Mouse (Mus musculus) limb, embryonic 13.5 days (tissue): ENCODE data around the gene Borcs8. TPM values are rescaled to one million over a fixed set of nuclear protein-coding genes. Genes with fewer than 3 reads are reported as not detected.

ENCODE experiments used
- ATAC-seq: fragments of 200-750 bp; cut with Nextera tagmentation; 2 replicates; pipeline ENCODE4 v1.8.0; 2017; ENCODE audit warnings: low read depth, moderate number of reproducible peaks, moderate TSS enrichment; ENCODE audit not compliant: low FRiP score
- H3K27ac ChIP-seq: fragments of 300-500 bp; sonication (generic); 2 replicates; pipeline ENCODE4 v1.5.1; 2015; ENCODE audit warnings: inconsistent platforms, mild to moderate bottlenecking, moderate library complexity
- H3K27me3 ChIP-seq: fragments of 300-500 bp; sonication (generic); 2 replicates; pipeline ENCODE4 v1.6.1; 2015; ENCODE audit warnings: mild to moderate bottlenecking, inconsistent platforms
- H3K36me3 ChIP-seq: fragments of 300-500 bp; sonication (generic); 2 replicates; pipeline ENCODE4 v1.6.1; 2015; ENCODE audit warnings: inconsistent platforms, mild to moderate bottlenecking, moderate library complexity
- H3K4me1 ChIP-seq: fragments of 300-500 bp; sonication (generic); 2 replicates; pipeline ENCODE4 v1.6.1; 2015; ENCODE audit warnings: inconsistent platforms
- H3K4me2 ChIP-seq: fragments of 300-500 bp; sonication (generic); replicated peaks from 2 replicates; pipeline ENCODE4 v1.6.1; 2015; ENCODE audit warnings: inconsistent platforms, mild to moderate bottlenecking, moderate library complexity
- H3K4me3 ChIP-seq: fragments of 300-500 bp; sonication (generic); 2 replicates; pipeline ENCODE4 v1.5.1; 2015; ENCODE audit warnings: moderate library complexity, mild to moderate bottlenecking, inconsistent platforms
- H3K9ac ChIP-seq: fragments of 300-500 bp; sonication (generic); 2 replicates; pipeline ENCODE4 v1.6.1; 2015; ENCODE audit warnings: mild to moderate bottlenecking, inconsistent platforms
- H3K9me3 ChIP-seq: fragments of 300-500 bp; sonication (generic); 2 replicates; pipeline ENCODE4 v1.6.1; 2016; ENCODE audit warnings: inconsistent platforms
- WGBS: fragments of 180-500 bp; shearing (Covaris S2); methylation state at CpG from one replicate; pipeline ENCODE4 v1.1.7; 2015; 5-methylcytosine and 5-hydroxymethylcytosine counted together
- polyA plus RNA-seq: library from polyadenylated mRNA; unstranded; fragments of >200 nt; fragmentation: Nextera tagmentation; extraction: Ambion mirVana; gene quantifications from 2 replicates; pipeline ENCODE4 v1.2.1, GENCODE M21; 2015

The Borcs8 gene
- polyA plus RNA-seq, 1 experiment from 2014 or later, result 51.0 TPM

DNA sequence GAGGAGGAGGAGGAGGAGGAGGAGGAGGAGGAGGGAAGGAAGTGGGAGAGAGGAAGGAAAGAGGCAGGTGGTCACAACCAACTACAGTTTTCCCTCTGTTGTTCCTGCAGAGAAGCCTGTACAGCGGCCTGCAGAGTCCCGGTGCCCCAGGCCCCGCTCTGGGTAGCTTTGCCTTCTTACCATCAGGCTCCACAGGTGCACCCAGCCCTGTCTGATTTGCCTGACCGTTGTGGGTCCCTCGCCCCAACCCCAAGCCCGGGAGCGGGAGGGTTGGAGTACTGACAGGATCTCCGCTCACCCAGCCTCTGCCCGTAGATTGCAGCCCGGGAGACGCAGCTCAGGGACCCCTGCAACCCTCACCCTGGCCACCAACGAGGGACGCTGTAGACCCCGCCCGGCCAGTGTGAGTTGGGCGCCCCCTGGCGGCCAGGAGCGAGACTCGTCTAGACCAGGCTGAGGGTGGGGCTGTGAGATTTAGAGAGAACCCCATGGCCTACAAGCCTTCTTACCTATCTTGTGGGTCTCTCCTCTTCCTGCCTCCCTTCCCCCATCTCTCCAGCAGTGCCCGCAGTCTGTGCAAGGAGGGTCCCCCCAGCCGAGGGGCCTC, 27.3 kb downstream of the Borcs8 start:
- peaks cover 35% of the 10 kb centered on the region for H3K27me3 ChIP-seq
- no peaks in the 10 kb centered on the region for H3K36me3 ChIP-seq
- 0 out of 2 replicates have a peak, but pooled peaks cover 4% of the 10 kb centered on the region for H3K4me1 ChIP-seq
- peak overlapping the region; percentile 50 for H3K9ac ChIP-seq
- H3K27ac ChIP-seq, result no peak overlapping the region
- peak; percentile 84 for ATAC-seq
- peak overlapping the region; percentile 60 for H3K4me2 ChIP-seq
- peak overlapping the region; percentile 26 for H3K4me3 ChIP-seq
- WGBS, result 5% methylated on average over 21 of the region's 21 CpGs
- H3K9me3 ChIP-seq, result no peaks in the 10 kb centered on the region

DNA sequence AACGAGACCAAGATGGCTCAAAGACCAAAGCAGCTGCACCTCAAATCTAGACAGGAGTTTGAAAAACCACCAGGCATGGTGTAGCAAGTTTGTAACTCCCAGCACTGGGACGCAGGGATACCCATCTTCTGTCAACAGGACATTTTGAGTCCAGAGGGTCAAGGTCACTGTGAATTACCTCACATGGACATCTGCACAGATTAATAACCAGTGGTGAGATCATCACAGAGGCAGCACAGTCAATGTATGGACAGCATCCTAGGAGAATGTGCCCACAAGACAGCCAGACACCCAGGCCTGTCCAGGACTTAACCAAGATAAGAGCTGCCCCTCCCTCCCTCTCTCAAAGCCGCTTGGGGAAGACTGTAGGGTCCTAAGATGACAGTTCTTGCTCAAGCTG, 30.8 kb downstream of the Borcs8 start:
- 73% methylated on average over 3 of the region's 3 CpGs for WGBS
- peaks cover 21% of the 10 kb centered on the region for H3K27me3 ChIP-seq
- no peak for ATAC-seq
- 0 out of 2 replicates have a peak, but pooled peaks cover 5% of the 10 kb centered on the region for H3K36me3 ChIP-seq
- H3K4me3 ChIP-seq, result no peak overlapping the region
- no peak overlapping the region for H3K27ac ChIP-seq
- H3K9me3 ChIP-seq, result no peaks in the 10 kb centered on the region
- H3K4me1 ChIP-seq, result peaks cover 17% of the 10 kb centered on the region
- no peak overlapping the region for H3K4me2 ChIP-seq
- H3K9ac ChIP-seq, result no peak overlapping the region

- Histone ChIP-seq H3K9me3 (no peaks in the 10 kb centered on the region), H3K27me3 (peaks cover 14% of the 10 kb centered on the region), H3K4me3 (no peak overlapping the region), H3K9ac (no peak overlapping the region), H3K4me1 (peaks cover 17% of the 10 kb centered on the region), H3K4me2 (no peak overlapping the region), H3K36me3 (0 out of 2 replicates have a peak, but pooled peaks cover 5% of the 10 kb centered on the region), H3K27ac (no peak overlapping the region)
- ATAC-seq, result no peak
- 86% methylated on average over 3 of the region's 3 CpGs for WGBS
These were observed 31.4 kb downstream of the Borcs8 start for GRCm38 (mm10) chr8:70170748-70171147.

DNA sequence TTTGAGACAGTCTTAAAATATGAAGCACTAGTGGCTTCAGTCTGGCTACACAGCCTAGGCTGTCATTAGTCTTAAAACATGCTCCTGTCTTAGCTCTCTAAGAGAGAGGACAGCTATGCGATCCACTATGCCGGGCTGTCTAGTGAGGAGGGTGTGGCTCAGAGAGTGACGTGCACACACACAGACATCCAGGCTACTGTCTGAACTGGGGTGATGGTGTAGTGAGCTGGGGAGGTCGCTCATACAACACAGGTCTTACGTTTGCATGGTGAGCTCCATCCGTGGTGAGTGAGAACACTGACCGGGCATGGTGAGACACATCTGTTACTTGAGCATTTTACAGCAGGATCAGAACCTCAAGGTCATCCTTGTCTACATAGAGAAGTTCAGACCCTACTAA, 31.9 kb downstream of the Borcs8 start:
- ATAC-seq, result no peak
- Histone ChIP-seq H3K9ac (no peak overlapping the region), H3K4me2 (peak overlapping the region; percentile 62), H3K36me3 (peaks cover 5% of the 10 kb centered on the region; the same call in 1 of the 2 replicates), H3K4me3 (peak overlapping the region; percentile 77; the same call in 1 of the 2 replicates), H3K27me3 (peaks cover 10% of the 10 kb centered on the region), H3K9me3 (no peaks in the 10 kb centered on the region), H3K4me1 (peaks cover 17% of the 10 kb centered on the region), H3K27ac (no peak overlapping the region)
- 92% methylated on average over 7 of the region's 7 CpGs for WGBS

- peak; percentile 97 for ATAC-seq
- peak within 1 kb of the TSS; percentile 15; the same call in 1 of the 2 replicates for H3K27ac ChIP-seq
- WGBS, result 2% methylated on average over 27 of the region's 27 CpGs
These were observed 32.9 kb downstream of the Borcs8 start, which contains the start of gene Tmem161a for GRCm38 (mm10) chr8:70172043-70172681. TSS of gene Tmem161a (plus strand) at chr8:70172356.

DNA sequence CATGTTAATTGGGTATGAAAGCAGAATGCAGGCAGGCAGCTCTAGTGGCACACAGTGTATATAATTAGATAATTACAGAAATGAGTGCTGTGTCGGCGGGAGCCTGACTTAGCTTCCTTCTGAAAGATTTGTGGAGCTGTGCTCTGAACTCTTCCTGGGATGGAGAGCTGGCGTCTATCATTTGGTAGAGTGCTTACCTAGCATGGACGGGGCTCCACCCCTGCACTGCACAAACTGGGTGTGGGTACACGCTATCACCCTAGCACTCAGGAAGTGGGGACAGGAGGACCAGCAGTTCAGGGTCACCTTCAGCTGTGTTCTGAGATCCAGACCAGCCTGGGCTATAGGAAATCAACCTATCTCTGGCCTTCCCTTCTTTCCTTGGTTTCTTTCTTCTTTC, 34.0 kb downstream of the Borcs8 start:
- peaks cover 20% of the 10 kb centered on the region for H3K36me3 ChIP-seq
- ATAC-seq, result no peak
- H3K27me3 ChIP-seq, result no peaks in the 10 kb centered on the region
- peak overlapping the region; percentile 77 for H3K4me3 ChIP-seq
- H3K4me2 ChIP-seq, result peak overlapping the region; percentile 62
- H3K9ac ChIP-seq, result peak overlapping the region; percentile 81; the same call in 1 of the 2 replicates
- peaks cover 17% of the 10 kb centered on the region for H3K4me1 ChIP-seq
- no peaks in the 10 kb centered on the region for H3K9me3 ChIP-seq
- 69% methylated on average over 5 of the region's 5 CpGs for WGBS
- no peak overlapping the region for H3K27ac ChIP-seq

More at GRCm38 (mm10) chr8:70172043-70172681, 32.9 kb downstream of the Borcs8 start, which contains the start of gene Tmem161a:
- peak within 1 kb of the TSS; percentile 77 for H3K4me3 ChIP-seq
- peaks cover 15% of the 10 kb centered on the region for H3K36me3 ChIP-seq
- H3K9ac ChIP-seq, result peak within 1 kb of the TSS; percentile 81
- peaks cover 17% of the 10 kb centered on the region for H3K4me1 ChIP-seq
- peaks cover 4% of the 10 kb centered on the region; the same call in 1 of the 2 replicates for H3K27me3 ChIP-seq
- H3K9me3 ChIP-seq, result no peaks in the 10 kb centered on the region
- H3K4me2 ChIP-seq, result peak within 1 kb of the TSS; percentile 62

- Histone ChIP-seq H3K4me3 (no peak overlapping the region), H3K9ac (no peak overlapping the region)
These were observed 34.8 kb downstream of the Borcs8 start for GRCm38 (mm10) chr8:70174079-70174478.

GRCm38 (mm10) chr8:70178231-70178630, 38.9 kb downstream of the Borcs8 start:
- Histone ChIP-seq H3K27me3 (no peaks in the 10 kb centered on the region), H3K36me3 (peaks cover 57% of the 10 kb centered on the region), H3K4me2 (no peak overlapping the region), H3K4me3 (no peak overlapping the region), H3K27ac (no peak overlapping the region), H3K4me1 (peaks cover 19% of the 10 kb centered on the region), H3K9ac (no peak overlapping the region), H3K9me3 (no peaks in the 10 kb centered on the region)
- ATAC-seq, result no peak
- 88% methylated on average over 2 of the region's 2 CpGs for WGBS

More at GRCm38 (mm10) chr8:70174079-70174478, 34.8 kb downstream of the Borcs8 start:
- 84% methylated on average over 7 of the region's 7 CpGs for WGBS
- Histone ChIP-seq H3K9me3 (no peaks in the 10 kb centered on the region), H3K27me3 (no peaks in the 10 kb centered on the region), H3K36me3 (peaks cover 24% of the 10 kb centered on the region), H3K4me1 (peaks cover 17% of the 10 kb centered on the region), H3K4me2 (no peak overlapping the region), H3K27ac (no peak overlapping the region)
- no peak for ATAC-seq

DNA sequence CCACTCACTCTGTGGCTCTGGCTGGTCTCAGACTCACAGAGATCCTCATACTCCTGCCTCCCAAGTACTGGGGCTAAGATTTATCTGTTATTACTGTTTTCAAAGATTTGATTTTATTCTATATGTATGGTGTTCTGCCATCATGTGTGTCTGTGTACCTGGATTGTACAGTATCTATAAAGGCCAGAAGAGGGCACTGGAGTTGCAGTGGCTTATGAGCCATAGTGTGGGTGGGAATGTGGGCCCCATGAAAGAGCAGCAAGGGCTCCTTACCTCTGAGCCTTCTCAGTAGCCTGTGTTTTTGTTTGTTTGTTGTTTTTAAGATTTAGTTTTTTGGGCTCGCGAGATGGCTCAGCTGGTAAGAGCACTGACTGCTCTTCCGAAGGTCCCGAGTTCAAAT, 39.8 kb downstream of the Borcs8 start:
- no peak overlapping the region for H3K9ac ChIP-seq
- no peak overlapping the region for H3K4me2 ChIP-seq
- H3K4me1 ChIP-seq, result peaks cover 15% of the 10 kb centered on the region
- WGBS, result 97% methylated on average over 4 of the region's 4 CpGs
- no peaks in the 10 kb centered on the region for H3K9me3 ChIP-seq
- H3K36me3 ChIP-seq, result peaks cover 64% of the 10 kb centered on the region
- no peak for ATAC-seq
- H3K4me3 ChIP-seq, result no peak overlapping the region
- no peaks in the 10 kb centered on the region for H3K27me3 ChIP-seq
- no peak overlapping the region for H3K27ac ChIP-seq

- H3K4me1 ChIP-seq, result peaks cover 11% of the 10 kb centered on the region; the same call in 1 of the 2 replicates
- ATAC-seq, result no peak
- no peak overlapping the region for H3K27ac ChIP-seq
- 56% methylated on average over 16 of the region's 16 CpGs for WGBS
- H3K4me3 ChIP-seq, result no peak overlapping the region
- no peaks in the 10 kb centered on the region for H3K27me3 ChIP-seq
- no peaks in the 10 kb centered on the region for H3K9me3 ChIP-seq
- peaks cover 58% of the 10 kb centered on the region for H3K36me3 ChIP-seq
- H3K9ac ChIP-seq, result peak overlapping the region; percentile 35; the same call in 1 of the 2 replicates
- H3K4me2 ChIP-seq, result no peak overlapping the region
These were observed 42.1 kb downstream of the Borcs8 start for GRCm38 (mm10) chr8:70181212-70181902.

DNA sequence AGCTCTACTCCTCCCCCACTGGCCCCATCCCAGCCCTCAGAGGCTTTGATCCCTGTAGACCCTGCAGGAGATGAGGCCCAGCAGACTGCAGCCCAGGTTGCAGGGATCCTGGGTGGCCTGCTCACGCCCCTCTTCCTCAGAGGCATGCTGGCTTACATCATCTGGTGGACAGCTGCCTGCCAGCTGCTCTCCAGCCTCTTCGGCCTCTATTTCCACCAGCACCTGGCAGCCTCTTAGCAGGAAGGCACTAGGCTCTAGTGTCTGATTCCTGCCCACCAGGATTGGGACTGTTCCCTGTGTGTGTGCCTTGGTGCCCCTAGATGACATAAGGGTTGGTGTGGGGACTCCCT, 42.6 kb downstream of the Borcs8 start:
- ATAC-seq, result no peak
- Histone ChIP-seq H3K36me3 (peaks cover 52% of the 10 kb centered on the region), H3K4me2 (no peak overlapping the region), H3K4me1 (peaks cover 11% of the 10 kb centered on the region; the same call in 1 of the 2 replicates), H3K9ac (peak overlapping the region; percentile 4; the same call in 1 of the 2 replicates), H3K4me3 (no peak overlapping the region), H3K9me3 (no peaks in the 10 kb centered on the region), H3K27ac (no peak overlapping the region), H3K27me3 (no peaks in the 10 kb centered on the region)
- WGBS, result 21% methylated on average over 2 of the region's 2 CpGs

GRCm38 (mm10) chr8:70183194-70183593, 43.9 kb downstream of the Borcs8 start:
- no peak overlapping the region for H3K4me2 ChIP-seq
- WGBS, result 91% methylated on average over 4 of the region's 4 CpGs
- H3K4me3 ChIP-seq, result no peak overlapping the region
- H3K9me3 ChIP-seq, result no peaks in the 10 kb centered on the region
- no peak overlapping the region for H3K9ac ChIP-seq
- no peaks in the 10 kb centered on the region for H3K27me3 ChIP-seq
- H3K4me1 ChIP-seq, result peaks cover 11% of the 10 kb centered on the region; the same call in 1 of the 2 replicates
- peaks cover 47% of the 10 kb centered on the region for H3K36me3 ChIP-seq
- no peak for ATAC-seq
- H3K27ac ChIP-seq, result no peak overlapping the region
